Mouse (Mus musculus): Measurements from ENCODE around the gene Rbms1. TPM values are rescaled to one million over a fixed set of nuclear protein-coding genes. Genes with fewer than 3 reads are reported as not detected.
A peak's percentile ranks its signal among the peaks of the same experiment; 100 is the strongest.

The Rbms1 gene
- 35.2 and 40.8 TPM in 2 replicates for polyA plus RNA-seq (2016; fragmentation: Nextera tagmentation; extraction: Ambion mirVana)

DNA sequence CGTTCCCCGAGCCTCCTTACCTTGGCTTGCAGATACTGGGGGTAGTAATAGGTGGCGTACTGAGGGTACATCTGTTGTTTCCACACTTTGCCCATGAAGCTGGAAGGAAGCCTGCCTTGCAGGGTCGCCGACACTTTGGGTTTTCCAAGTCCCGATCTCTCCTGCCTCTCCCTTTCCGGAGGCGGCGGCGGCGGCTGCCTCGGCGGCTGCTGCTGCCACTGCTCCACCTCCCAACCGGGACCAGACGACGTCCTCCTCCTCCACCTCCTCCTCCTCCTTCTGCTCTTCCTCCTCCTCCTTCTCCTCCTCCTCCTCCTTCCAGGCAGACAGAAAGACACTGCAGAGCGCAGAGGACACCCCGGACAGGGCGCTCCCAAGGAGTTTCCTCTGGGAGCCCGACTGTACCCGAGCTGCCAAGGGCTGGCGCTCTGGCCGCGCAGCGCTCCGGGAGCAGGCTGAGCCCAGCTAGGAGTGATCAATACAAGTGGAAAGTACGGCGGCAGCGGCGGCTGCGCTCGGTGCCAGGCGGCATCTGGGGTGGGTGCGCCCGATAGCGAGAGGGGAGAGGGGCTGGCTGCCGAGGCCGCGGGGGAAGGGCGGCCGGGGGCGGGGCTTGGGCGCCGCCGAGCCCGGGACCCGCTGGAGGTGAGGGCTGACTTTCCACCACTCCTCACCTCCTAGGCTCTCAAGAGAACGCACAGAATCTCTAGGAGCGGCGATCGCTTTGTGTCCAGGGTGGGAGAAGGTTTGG is at the start of gene Rbms1:
TSS of gene Rbms1 (minus strand) at position 522 of the 751 bp plus-strand sequence.
- peaks cover 20% of the 10 kb centered on the region for H3K27me3 ChIP-seq
- H3K4me1 ChIP-seq, result peaks cover 9% of the 10 kb centered on the region; the same call in 1 of the 2 replicates
- peak within 1 kb of the TSS; percentile 81 for H3K27ac ChIP-seq (replicated peaks)
- ATAC-seq (ENCODE audit: low FRiP score, low read depth), result peak; percentile 83
- H3K9ac ChIP-seq (replicated peaks), result peak within 1 kb of the TSS; percentile 60
- no peaks in the 10 kb centered on the region for H3K36me3 ChIP-seq
- under 1% methylated on average over 46 of the region's 51 CpGs for WGBS
- H3K4me3 ChIP-seq, result peak within 1 kb of the TSS; percentile 63
- no peaks in the 10 kb centered on the region for H3K9me3 ChIP-seq
- H3K4me2 ChIP-seq (replicated peaks), result peak within 1 kb of the TSS; percentile 82

DNA sequence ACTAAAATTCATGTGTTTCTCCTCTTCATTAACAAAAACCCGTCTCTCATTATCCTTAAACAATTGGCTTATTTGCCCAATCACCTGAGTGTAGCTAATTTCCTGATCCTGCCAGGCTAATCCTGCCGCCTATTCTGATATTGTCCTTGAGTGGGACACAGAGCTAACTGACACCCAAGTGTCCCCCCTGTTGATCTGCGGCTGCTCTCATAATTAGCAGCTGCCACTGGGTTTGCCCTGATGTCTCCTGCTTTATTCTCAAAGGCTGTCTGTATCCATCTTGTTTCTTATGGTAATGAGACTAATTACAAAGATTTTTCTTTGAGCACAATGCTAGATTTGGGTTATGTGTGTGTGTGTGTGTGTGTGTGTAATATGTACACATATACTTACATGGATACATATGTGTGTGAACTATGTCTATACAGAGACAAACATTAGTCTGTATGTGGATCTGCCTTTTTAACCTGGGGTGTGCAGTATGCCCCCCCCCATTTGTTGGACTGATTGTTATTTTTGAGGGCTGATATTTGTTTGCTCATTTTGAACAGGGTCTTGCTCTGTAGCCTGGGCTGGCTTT is 49.3 kb upstream of the Rbms1 start:
- Histone ChIP-seq H3K4me1 (peaks cover 7% of the 10 kb centered on the region; the same call in 1 of the 2 replicates), H3K36me3 (no peaks in the 10 kb centered on the region), H3K4me3 (no peak overlapping the region), H3K27me3 (no peaks in the 10 kb centered on the region), H3K27ac (replicated peaks) (no peak overlapping the region), H3K9ac (replicated peaks) (no peak overlapping the region), H3K4me2 (replicated peaks) (no peak overlapping the region), H3K9me3 (peaks cover 6% of the 10 kb centered on the region; the same call in 1 of the 2 replicates)
- peak; percentile 65; the same call in 1 of the 2 replicates for ATAC-seq (ENCODE audit: low FRiP score, low read depth)
- WGBS, result 18% methylated on average over 3 of the region's 3 CpGs

DNA sequence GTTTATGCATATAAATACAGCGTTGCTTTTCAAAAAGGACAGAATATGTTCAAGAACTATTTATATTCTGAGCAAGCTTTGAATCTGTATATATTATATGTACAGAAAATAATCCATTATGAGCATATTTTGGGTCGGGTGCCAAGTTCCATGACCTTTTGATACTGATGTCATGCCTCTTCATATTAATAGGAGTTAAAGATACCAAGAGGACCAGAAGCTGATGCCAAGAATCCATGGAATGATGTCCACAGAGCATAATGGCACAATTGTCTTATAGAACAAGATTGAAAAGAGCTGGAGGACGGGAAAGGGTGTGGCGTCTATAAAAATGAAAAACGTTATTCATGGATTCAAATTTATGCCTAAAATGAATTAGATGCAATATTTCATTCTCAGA is 23.3 kb upstream of the Rbms1 start:
- no peaks in the 10 kb centered on the region for H3K27me3 ChIP-seq
- no peaks in the 10 kb centered on the region for H3K36me3 ChIP-seq
- no peaks in the 10 kb centered on the region for H3K9me3 ChIP-seq
- WGBS, result 83% methylated on average over 5 of the region's 5 CpGs
- H3K4me1 ChIP-seq, result no peaks in the 10 kb centered on the region
- ATAC-seq (ENCODE audit: low FRiP score, low read depth), result no peak
- no peak overlapping the region for H3K4me2 ChIP-seq (replicated peaks)
- H3K4me3 ChIP-seq, result no peak overlapping the region
- H3K27ac ChIP-seq (replicated peaks), result no peak overlapping the region
- H3K9ac ChIP-seq (replicated peaks), result no peak overlapping the region

DNA sequence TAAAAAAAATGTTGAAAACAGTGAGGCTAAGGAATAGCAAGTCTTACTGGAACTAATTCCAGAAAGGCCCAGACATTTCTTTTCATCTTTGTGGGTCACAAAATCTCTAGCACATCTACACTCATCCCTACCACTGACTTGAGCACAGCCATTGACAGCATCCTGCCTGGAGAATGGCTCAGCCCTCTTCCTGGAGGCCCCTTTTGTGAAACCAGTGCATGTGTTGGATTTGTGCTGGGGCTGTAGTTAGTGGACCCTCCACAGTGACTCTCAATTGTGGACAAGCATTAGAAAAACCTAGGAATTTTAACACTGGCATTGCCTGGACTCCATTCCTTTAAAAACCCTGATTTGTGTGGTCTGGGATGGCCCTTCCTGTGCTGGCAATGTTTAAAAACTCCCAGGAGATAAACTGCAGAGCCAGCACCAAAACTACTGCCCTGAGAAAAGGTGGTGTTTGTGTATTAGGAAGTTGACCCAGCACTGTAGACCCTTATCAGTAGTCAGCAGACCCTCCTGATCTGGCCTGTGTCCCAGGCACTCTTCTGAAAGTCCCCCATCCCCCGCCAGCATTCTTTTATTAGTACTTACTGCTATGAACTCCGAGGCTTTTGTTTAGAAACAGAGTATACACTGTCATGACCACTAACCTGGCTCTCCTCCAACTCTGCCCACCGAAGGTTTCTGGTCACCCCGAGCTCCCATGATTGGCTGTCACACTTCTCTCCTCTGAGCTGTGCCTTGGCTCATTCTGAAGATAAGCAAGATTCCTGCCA is 15.7 kb upstream of the Rbms1 start:
- Histone ChIP-seq H3K9me3 (no peaks in the 10 kb centered on the region), H3K27me3 (no peaks in the 10 kb centered on the region), H3K27ac (replicated peaks) (no peak overlapping the region), H3K4me2 (replicated peaks) (no peak overlapping the region), H3K4me3 (no peak overlapping the region), H3K36me3 (no peaks in the 10 kb centered on the region), H3K9ac (replicated peaks) (no peak overlapping the region), H3K4me1 (peaks cover 4% of the 10 kb centered on the region)
- peak; percentile 9; the same call in 1 of the 2 replicates for ATAC-seq (ENCODE audit: low FRiP score, low read depth)
- WGBS, result 62% methylated on average over 4 of the region's 4 CpGs

DNA sequence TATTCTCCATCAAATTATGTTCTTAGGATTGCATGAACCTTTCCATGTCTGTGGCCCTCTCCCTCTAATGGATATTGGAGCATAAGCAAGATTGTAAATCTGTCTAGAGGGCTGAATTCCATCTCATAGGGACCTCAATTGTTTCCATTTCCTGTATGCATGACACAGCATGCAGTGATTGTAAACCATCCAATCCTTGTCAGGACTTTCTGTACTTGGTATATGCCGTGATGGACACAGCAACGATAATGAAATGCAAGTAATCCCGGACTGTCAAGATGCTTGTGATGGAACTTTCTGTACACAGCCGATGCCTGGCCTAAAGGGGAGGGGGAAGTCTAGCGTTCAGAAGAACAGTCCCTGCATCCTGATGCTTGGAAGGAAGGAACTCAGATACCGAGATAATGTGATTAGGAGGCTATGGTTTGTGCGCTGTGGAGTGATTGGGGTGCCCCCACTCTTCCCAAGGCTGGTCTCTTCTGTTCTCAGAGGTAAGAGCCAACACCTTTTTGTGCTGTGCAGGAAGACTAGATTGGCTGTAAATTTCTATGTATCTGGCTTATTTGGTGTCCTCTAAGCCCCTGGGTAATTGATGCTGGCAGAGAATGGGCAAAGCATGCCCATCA is 9.3 kb upstream of the Rbms1 start:
- Histone ChIP-seq H3K4me2 (replicated peaks) (no peak overlapping the region), H3K27ac (replicated peaks) (no peak overlapping the region), H3K4me3 (no peak overlapping the region), H3K9me3 (no peaks in the 10 kb centered on the region), H3K9ac (replicated peaks) (no peak overlapping the region), H3K4me1 (no peaks in the 10 kb centered on the region), H3K36me3 (no peaks in the 10 kb centered on the region), H3K27me3 (no peaks in the 10 kb centered on the region)
- ATAC-seq (ENCODE audit: low FRiP score, low read depth), result no peak
- WGBS, result 75% methylated on average over 7 of the region's 7 CpGs

DNA sequence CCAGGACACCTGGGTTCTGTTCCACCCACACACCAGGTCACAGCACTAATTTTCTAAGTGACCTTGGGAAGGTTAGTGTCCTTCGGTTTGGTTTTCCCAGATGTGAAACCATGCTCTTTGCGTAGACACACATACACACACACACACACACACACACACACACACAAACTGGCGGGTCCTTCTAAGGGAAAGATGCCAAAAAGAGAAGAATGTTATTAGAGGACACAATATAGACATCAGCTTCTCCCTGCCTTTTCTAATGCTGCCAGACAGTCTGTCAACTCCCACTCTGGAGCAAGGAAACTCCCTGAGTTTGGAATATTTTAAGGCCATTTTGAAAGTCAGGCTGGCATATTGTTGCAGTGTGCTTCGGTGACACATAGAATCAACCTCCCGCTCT is 624 bp upstream of the Rbms1 start:
- Histone ChIP-seq H3K4me2 (replicated peaks) (peak overlapping the region; percentile 82), H3K4me1 (peaks cover 9% of the 10 kb centered on the region; the same call in 1 of the 2 replicates), H3K27me3 (peaks cover 20% of the 10 kb centered on the region), H3K27ac (replicated peaks) (no peak overlapping the region; the same call in 1 of the 2 replicates), H3K36me3 (no peaks in the 10 kb centered on the region), H3K9me3 (no peaks in the 10 kb centered on the region), H3K9ac (replicated peaks) (no peak overlapping the region), H3K4me3 (peak overlapping the region; percentile 63)
- no peak for ATAC-seq (ENCODE audit: low FRiP score, low read depth)
- 13% methylated on average over 5 of the region's 5 CpGs for WGBS

DNA sequence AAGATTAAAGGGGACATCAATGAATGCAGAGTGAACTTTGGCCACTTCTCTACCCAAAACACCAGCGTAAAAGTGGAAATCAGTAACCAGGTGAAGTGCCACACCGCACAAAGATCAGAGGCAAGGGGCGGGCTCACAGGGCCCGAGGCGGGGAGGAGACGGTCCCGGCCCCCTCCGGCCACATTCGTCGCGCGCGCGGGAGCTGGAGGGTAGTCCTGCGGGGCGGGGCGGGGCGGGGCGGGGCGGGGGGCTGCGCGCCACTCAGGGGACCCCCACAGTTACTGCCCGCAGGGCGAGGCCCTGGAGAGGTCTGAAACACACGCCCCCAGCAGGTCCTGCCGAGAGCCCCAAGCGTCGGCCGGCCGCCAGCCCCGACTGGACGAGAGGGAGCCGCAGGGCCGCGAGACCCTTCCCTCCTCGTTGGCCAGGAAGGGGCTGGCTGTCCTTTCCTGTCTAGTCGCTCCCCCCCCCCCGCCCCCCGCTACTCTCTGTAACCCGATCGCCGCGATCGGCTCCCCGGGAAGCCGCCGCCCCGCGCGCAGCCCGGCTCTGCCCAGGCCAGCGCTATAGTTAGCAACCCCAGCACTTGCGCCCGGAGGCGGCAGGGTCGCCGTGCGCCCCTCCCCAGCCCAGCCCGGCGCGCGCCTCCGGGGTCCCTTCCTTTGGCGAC is 856 bp downstream of the Rbms1 start:
- WGBS, result 1% methylated on average over 56 of the region's 64 CpGs
- peaks cover 9% of the 10 kb centered on the region; the same call in 1 of the 2 replicates for H3K4me1 ChIP-seq
- ATAC-seq (ENCODE audit: low FRiP score, low read depth), result peak; percentile 85
- H3K9me3 ChIP-seq, result no peaks in the 10 kb centered on the region
- H3K9ac ChIP-seq (replicated peaks), result peak overlapping the region; percentile 60
- H3K4me2 ChIP-seq (replicated peaks), result peak overlapping the region; percentile 82
- peaks cover 20% of the 10 kb centered on the region for H3K27me3 ChIP-seq
- peak overlapping the region; percentile 81 for H3K27ac ChIP-seq (replicated peaks)
- peak overlapping the region; percentile 63 for H3K4me3 ChIP-seq
- H3K36me3 ChIP-seq, result no peaks in the 10 kb centered on the region

DNA sequence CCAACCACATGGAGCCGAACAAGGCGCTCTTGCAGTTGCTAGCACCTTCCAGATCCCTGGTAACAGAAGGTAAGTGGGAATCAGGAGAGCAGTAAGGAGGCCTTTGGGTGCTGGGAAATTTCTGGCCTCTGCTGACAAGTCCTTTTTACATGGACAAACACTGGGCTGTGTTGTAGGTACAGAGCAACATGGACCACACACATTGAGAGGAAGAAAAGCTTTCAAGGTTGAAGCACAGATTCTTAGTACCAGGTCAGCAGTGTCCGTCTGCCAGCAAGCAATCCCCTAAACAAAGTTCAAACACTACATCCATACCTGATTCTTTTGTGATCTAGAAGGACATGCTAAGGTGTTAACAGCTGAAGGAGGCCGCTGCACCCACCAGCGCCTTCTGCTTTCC is 1.7 kb downstream of the Rbms1 start:
- ATAC-seq (ENCODE audit: low FRiP score, low read depth), result no peak
- H3K4me3 ChIP-seq, result 0 out of 2 replicates have a peak overlapping the region, but pooled peaks have one; percentile 63
- H3K4me1 ChIP-seq, result peaks cover 9% of the 10 kb centered on the region; the same call in 1 of the 2 replicates
- WGBS, result 51% methylated on average over 5 of the region's 5 CpGs
- H3K4me2 ChIP-seq (replicated peaks), result peak overlapping the region; percentile 82
- no peak overlapping the region for H3K27ac ChIP-seq (replicated peaks)
- peaks cover 20% of the 10 kb centered on the region for H3K27me3 ChIP-seq
- no peaks in the 10 kb centered on the region for H3K9me3 ChIP-seq
- H3K36me3 ChIP-seq, result no peaks in the 10 kb centered on the region
- no peak overlapping the region for H3K9ac ChIP-seq (replicated peaks)

DNA sequence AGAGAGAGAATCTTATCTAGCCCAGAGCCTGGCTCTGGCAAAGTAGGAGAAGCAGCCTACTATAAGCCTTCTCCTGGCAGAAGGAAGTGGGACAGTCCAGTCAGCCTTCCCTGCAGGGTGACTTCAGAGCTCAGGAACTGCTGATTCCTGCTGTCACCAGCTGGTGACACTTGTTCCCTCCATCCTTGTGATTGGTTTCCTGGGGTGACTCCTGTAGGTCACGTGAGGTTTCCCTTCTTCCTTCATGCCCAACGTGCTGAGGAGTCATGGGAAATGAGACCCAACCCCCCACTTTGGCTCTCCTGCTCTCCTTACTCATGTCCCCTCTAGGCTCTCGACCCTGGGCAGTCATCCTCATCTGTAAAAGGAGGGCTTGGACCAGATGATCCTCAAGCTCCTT is 14.8 kb downstream of the Rbms1 start:
- H3K27ac ChIP-seq (replicated peaks), result no peak overlapping the region
- H3K9me3 ChIP-seq, result no peaks in the 10 kb centered on the region

DNA sequence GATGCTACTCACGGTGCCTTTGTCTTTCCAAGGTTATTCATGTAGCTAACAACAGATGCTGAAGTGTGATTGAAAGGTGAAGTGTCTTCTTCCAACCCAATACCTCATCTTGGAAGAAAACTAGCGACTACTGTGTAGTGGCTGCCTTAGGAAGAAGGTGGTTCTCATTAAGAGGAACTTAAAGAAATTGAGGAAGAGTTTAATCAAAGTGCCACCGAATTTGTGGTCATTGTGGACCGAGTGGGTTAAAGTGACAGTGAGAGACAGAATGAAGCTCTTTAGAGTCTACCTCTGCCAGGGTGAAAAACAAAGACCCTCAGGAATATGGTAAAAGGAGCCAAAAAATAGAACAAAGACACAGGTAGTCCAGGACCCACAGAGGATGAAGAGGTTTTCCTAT is 15.2 kb downstream of the Rbms1 start:
- Histone ChIP-seq H3K9ac (replicated peaks) (no peak overlapping the region), H3K27ac (replicated peaks) (no peak overlapping the region), H3K4me1 (no peaks in the 10 kb centered on the region), H3K36me3 (no peaks in the 10 kb centered on the region), H3K9me3 (no peaks in the 10 kb centered on the region), H3K4me2 (replicated peaks) (no peak overlapping the region), H3K4me3 (no peak overlapping the region), H3K27me3 (no peaks in the 10 kb centered on the region)
- no peak for ATAC-seq (ENCODE audit: low FRiP score, low read depth)
- WGBS, result 94% methylated on average over 4 of the region's 4 CpGs

More for the DNA sequence above, 14.8 kb downstream of the Rbms1 start:
- Histone ChIP-seq H3K4me3 (no peak overlapping the region), H3K4me1 (no peaks in the 10 kb centered on the region), H3K4me2 (replicated peaks) (no peak overlapping the region), H3K9ac (replicated peaks) (no peak overlapping the region), H3K36me3 (no peaks in the 10 kb centered on the region), H3K27me3 (no peaks in the 10 kb centered on the region)
- 56% methylated on average over 3 of the region's 3 CpGs for WGBS
- ATAC-seq (ENCODE audit: low FRiP score, low read depth), result no peak

DNA sequence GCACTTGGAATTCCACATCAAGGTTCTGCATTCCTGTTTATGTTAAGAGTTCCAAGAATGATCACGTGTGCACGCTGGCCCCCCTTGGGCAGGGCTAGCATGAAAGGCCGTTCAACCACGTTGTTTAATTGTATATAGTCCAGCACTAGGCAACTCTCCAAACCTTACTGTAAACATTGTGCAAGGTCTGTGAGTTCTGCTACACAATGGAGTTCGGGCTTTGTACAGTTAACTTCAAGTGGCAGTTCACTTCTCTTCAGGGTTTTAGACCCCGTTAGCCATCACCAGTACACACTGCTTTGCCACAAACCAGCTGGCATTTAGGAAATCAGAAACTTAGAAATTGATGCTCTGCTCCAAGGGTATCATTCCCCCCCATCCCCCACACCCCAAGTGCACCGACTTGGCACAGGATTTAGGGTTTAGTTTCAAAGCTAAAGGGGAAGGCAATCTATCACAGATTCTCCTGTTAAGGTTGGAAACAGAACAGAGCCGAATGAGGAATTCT is 22.5 kb downstream of the Rbms1 start:
- Histone ChIP-seq H3K4me3 (no peak overlapping the region), H3K4me1 (peaks cover 4% of the 10 kb centered on the region; the same call in 1 of the 2 replicates), H3K9me3 (no peaks in the 10 kb centered on the region), H3K27ac (replicated peaks) (no peak overlapping the region), H3K36me3 (no peaks in the 10 kb centered on the region), H3K4me2 (replicated peaks) (no peak overlapping the region), H3K27me3 (no peaks in the 10 kb centered on the region), H3K9ac (replicated peaks) (no peak overlapping the region)
- WGBS, result 73% methylated on average over 8 of the region's 8 CpGs
- ATAC-seq (ENCODE audit: low FRiP score, low read depth), result no peak

Measured in midbrain, embryonic 12.5 days (tissue).